Mouse (Mus musculus) olfactory bulb, adult 2 months (tissue): ENCODE data around the gene Psmb9.

Experiments
- CTCF ChIP-seq: fragments of 200-500 bp; IDR thresholded peaks from 2 replicates; pipeline ENCODE4 v1.5.1; 2012; ENCODE audit warnings: low read depth, mild to moderate bottlenecking, low read length, moderate library complexity; ENCODE audit not compliant: insufficient read depth
- POLR2A ChIP-seq: fragments of 200-500 bp; IDR thresholded peaks from 2 replicates; pipeline ENCODE4 v1.6.1; 2012; ENCODE audit warnings: mild to moderate bottlenecking, low read depth, low read length, moderate library complexity; ENCODE audit not compliant: insufficient read depth

- TF ChIP-seq CTCF (no peak), POLR2A (no peak)
Measured at GRCm38 (mm10) chr17:34210599-34210998, 23.0 kb upstream of the Psmb9 start.
